Comparison of ENCODE assay signal across 17 mouse cellular contexts in genomic region chr7:90355454-90355853, GRCm38 (mm10). TPM values are rescaled to one million over a fixed set of nuclear protein-coding genes. Genes with fewer than 3 reads are reported as not detected.
DNase-seq lines count a peak whose midpoint lies in the region; ATAC-seq lines count a peak whose summit lies in the region.
"Had no signal": no experiment of that assay in that cellular context is flagged by ENCODE, and none has a peak within 500 bp of the region (broad histone marks: within the 10 kb centered on the region; RNA-seq: fewer than 3 reads in every experiment).

No protein-coding gene starts in this region.

- peak; percentile 27 for ATAC-seq in inflammation-experienced regulatory T-cells, adult 6 months
- ATAC-seq: forebrain, embryonic 15.5 days; intestine, postnatal 0 days; liver, postnatal 0 days had no signal

- DNase-seq in adrenal gland, adult (ENCODE audit: inconsistent age in 2 of 2, low spot score in 1 of 2), result peak; percentile 21 to 72
- DNase-seq in adrenal gland, adult 18-20 months (ENCODE audit: low spot score in 2 of 2), result no peak
- peak; percentile 71 for DNase-seq in CD4-positive helper T cell, adult 2 months (ENCODE audit: low read depth, low spot score)
- DNase-seq in adrenal gland, adult 8-10 months, result peak; percentile 26
- DNase-seq in urinary bladder, postnatal 4 days (ENCODE audit: low spot score in 2 of 2), result no peak
- no peak for DNase-seq in kidney, adult 11 months
- no peak for DNase-seq in yolk sac, embryonic 10.5 days (ENCODE audit: low spot score)
- DNase-seq: cerebellum, adult 18-20 months; gastrocnemius, adult 2 months; heart, adult 18-20 months; liver, postnatal 0 days; lung, postnatal 14 days; thymus, postnatal 36 days had no signal

RNA-seq across cellular contexts. Expression of gene Sytl2, which starts 53.4 kb away (rescaled TPM):
- 1 to 10 TPM; 6.0 to 6.2 TPM for total RNA-seq in adrenal gland, adult 18-20 months (2021)
- 1 to 10 TPM; 4.1 to 7.1 (median 6.0) TPM for total RNA-seq in adrenal gland, adult 8-10 months (2022)
- polyA plus RNA-seq in inflammation-experienced regulatory T-cells, adult 6 months (2017; shearing (Covaris generic)), result 10 to 100 TPM; 20.2 to 37.1 (median 20.6) TPM
- polyA plus RNA-seq: G1E had no signal

Comparison
In these comparisons a context has a peak if more than half of its experiments do, and no peak if none do; other contexts are left out.
1. DNase-seq: peak in adrenal gland, adult (2 of 2), CD4-positive helper T cell, adult 2 months (single experiment) and adrenal gland, adult 8-10 months (single experiment); none in adrenal gland, adult 18-20 months (0 of 2), urinary bladder, postnatal 4 days (0 of 2), kidney, adult 11 months (single experiment) and yolk sac, embryonic 10.5 days (single experiment).